Mouse (Mus musculus): Measurements from ENCODE around the gene Kcnmb1.

The Kcnmb1 gene

DNA sequence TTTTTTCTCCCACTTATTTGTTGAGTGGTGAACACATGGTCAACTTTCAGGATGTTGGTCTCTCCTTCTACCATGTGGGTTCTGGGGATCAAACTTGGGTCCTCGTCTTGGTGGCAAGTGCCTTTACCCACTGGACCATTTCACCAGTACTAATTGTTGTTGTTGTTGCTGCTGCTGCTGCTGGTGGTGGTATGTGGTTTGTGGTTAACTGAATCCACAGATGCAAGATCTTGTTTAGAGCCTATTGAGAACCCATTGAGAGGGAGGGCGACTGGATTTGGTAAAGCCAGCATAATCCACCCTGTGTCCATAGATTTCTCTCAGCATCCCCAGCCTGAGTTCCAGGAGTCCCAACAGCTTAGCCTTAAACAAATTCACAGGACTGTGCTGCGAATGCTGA, 37.6 kb downstream of the Kcnmb1 start:
- DNase-seq (ENCODE audit: low read depth) = no peak

DNA sequence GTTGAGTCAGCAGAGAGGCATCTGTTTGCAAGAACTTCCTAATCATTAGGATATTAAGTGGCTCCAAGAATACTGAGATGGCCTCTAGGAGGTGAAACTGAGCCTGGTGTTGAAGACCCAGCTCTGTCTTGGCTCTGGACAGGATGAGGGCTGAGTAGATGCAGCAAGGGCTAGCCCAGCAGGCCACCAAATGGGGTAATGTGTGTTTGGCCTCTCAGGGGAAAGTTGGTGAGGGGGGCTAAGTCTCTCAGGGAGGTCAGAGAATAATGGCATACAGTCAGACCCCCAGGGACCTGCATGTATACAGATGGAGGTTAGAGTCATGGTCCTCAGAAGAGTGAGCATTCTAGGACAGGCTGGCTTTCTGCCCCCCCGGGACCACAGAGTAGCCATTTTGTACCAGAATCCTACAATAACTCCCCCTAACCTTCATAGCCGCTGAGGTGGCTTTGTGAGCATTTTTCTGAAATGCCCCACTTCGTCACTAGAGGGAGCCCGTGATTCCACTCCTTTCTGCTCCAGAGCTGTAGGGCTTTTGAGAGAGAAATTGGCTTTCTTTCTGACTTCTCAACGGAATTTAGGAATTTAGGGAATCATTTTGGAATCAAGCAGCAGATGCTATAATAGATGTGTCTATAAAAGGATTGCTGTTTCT, 39.3 kb downstream of the Kcnmb1 start:
- peak; percentile 30 for DNase-seq (ENCODE audit: low read depth)

DNA sequence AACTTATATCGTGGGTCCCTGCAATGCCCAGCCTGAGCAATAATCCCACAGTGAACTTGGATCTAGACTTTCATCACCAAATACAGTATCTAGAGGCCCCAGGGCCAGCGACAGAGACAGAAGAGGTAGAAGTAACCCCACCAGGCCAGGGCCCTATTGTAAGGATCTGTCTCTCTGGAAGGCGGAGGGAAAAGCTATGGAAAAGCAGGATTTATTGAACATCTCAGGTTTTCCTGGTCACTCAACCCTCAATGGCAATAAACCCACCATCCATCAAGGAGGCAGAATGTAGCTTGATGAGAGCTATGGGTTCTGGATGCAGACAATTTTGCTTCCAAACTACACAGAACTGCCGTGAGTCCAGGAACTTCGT, 39.8 kb downstream of the Kcnmb1 start:
- no peak for DNase-seq (ENCODE audit: low read depth)

DNA sequence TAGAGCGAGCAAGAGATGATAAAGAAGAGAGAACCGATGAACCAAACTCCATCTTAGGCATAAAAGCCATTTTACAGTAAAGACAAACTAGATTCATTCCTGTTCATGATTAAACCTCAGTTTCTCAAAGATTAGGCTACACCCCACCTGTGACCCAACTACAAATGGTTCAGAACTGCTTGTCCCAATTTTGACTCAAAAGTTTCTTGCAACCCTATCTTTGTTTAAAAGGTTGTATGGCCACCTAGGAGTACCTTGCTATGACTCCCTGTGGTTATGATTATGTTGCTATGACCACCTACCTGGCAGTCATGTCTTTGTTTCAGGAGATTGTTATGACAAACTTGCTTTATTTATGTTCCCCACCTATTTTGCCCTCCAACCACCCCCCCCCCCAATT, 44.8 kb downstream of the Kcnmb1 start:
- no peak for DNase-seq (ENCODE audit: low read depth)

DNA sequence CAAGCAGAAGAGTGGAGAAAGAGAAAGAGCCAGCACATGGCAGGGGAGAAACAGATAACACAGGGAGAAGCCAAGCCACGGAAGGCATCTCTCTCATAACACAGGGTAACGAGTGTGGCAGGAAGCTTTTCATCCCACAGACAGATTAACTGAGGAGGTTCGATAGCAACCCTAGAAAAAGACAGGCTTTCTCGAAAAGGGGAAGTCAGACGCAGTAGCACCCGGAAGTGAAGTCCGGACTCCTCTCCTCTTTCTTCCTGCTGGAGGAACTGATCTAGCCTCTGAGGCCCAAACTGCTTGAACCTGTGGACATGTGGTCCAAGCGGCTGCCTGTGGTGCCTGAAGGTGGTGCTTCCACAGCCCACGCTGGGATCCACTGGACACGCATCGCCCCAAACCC, 45.4 kb downstream of the Kcnmb1 start:
- DNase-seq (ENCODE audit: low read depth) = no peak

DNA sequence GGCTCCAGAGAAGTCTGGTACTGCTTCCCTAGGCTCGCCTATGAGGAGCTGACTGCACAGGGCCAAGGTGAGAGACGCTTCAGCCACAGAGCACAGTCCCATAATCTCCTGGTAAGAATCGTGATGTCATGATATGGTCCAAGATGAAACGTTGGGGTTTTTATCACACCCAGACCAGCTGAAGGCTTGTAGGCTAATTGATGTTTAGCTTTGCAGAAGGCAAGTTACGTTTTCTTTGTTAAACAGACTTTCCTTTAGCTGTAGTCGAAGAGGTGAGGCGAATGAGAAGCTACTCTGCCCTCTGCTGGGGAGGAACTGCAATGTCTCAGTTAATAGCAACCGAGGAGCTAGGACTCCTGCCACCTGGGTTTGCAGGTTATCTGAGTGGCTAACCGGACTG, 45.9 kb downstream of the Kcnmb1 start:
- peak; percentile 52 for DNase-seq (ENCODE audit: low read depth)

DNA sequence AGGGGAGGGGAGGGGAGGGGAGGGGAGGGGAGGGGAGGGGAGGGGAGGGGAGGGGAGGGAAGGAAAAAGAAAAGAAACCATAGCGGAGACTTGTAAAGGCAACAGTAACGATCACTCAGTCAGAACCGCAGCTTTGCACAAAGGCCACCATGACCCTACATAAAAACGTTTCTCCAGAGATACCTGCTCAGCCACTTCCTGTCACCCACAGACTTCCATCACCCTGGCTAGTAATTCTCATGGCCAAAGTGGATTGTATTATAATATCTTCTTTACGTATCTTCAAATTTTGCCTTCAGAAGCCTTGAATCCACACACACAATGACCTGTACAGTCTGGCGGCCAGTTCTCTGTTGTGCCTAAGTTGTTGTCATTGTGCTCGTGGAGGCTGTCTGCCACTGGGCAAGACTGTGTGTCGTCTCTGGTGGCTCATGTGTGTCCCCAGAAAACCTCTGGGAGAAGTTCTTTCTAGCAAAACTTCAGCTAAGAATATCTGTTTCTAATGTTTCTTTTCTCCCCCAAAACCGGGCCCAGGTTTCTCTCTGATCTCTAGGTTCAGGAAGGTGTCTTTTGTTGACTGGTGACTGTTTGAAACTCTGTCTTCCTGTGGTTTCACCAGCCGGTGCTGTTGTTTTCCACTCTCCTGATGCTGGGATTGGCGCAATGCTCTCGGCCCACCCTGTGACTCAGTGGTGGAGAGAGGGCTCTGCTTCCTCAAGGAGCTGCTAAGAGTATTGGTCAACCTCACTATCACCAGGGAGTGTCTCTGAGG, 46.7 kb downstream of the Kcnmb1 start:
- no peak for DNase-seq (ENCODE audit: low read depth)

DNA sequence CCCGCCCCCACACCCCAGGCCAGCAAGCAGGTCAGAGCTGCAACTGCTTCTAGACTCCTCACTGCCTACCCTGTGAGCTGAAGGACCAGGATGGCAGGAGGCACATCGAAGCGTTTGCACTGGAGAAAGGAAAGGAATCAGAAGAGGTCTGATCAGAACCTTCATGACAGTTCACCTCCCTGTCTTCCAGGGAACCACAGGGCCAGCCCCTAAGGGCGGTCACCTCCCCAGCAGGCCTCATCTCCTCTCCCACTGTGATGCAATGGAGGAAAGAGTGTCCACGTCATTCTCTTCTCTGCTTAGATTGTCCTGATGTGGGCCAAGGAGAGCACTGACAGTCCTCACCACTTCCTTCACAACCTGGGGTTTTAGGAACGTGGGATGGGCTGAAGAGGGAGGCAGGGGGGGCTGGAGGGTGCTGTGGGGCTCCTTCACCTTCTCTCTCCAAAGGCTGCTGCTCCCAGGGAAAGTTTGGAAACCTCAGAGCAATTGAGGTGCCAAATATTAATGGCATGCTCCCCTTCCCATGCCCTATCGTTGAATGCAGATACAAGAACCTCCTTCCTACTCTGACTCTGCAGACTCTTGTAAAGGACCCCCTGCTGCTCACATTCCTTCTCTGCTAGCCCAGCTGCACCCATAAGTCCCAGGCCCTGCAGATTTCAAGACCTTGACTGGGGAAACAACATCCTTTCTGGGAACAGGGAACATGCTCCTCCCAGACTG, 47.5 kb downstream of the Kcnmb1 start:
- no peak for DNase-seq (ENCODE audit: low read depth)

DNA sequence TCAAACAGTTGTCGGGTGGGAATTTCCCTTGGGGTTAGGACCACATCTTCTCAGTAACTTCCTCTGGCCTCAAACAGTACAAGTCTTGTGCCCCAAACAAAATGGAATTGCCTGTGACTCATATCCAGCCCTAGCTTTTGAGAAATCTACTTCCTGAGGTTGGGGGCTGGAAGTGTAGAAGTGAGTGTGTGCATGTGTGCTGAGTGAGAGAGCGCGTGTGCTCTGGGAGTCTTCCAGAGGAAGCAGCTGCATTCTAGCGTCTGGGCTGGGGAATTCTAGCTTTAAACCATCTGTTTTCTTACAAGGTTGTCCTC, 48.0 kb downstream of the Kcnmb1 start:
- DNase-seq (ENCODE audit: low read depth) = no peak

DNA sequence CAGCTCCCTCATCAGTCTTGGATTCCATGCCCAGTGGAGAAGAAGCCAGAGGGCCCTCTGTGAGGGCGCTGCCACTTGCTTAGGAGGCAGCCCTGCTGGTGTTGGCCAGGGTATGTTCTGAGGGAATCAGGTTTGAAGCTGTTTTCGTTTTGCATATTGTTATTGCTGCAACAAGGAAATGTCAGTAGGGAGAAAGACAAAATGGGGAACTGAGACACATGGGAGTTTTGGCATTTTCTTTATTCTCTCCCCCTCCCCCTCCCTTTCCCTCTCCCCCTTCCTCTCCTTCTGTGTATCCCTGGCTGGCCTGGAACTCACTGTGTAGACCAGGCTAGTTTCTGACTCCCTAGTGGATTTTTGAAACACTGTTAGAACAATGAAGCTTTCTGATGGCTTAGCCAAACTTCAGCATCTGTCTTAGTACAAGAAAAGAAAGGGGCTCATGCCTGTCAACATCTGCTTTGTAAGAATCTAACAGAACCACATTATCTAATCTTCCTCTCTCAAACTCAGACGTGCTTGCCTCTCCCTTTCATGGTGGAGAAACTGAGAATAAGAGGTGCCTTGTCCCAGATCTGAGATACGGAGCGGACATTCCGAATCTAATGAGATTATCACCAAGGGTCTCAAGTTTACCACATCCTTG, 49.3 kb downstream of the Kcnmb1 start:
- no peak for DNase-seq (ENCODE audit: low read depth)
